Mouse (Mus musculus): ENCODE measurements around the gene Tcf7l1.

Gene Tcf7l1

DNA sequence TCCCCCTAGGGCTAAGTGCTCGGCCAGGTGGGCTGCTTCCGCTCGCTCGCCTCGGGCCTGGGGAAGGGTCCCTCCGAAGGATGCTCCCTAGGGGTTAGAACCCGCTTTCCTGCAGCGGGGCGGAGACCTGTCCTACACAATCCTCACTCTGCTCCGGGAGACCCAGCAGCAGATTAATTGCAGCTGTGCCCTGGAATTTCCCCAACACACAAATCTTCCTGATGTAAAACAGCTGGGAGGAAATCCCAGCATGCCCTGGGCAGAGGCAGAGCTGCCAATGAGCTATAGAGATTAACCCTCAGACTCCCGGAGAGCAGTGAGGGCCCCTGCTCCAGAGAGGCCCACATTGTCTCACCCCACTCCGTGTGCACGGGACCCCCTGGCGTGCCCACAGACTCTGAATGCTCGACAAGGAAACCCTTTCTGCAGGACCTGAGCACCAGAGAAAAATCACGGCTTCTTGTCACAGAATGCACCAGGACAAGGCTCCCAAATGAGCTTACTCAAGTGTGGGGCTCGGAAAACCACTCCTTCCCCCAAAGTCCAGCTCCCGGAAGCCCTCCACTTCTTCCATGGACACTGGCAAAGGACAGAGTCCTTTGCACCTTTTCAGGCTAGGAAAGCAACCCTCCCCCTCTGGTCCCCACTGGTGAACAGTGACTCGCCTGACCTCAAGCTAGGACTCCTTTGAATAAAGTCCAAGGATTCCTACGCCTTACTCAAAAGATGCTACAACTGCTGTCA lies 133.6 kb downstream of the Tcf7l1 start:
- no peak for DNase-seq

GRCm38 (mm10) chr6:72654355-72654754 lies 134.7 kb downstream of the Tcf7l1 start:
- no peak for DNase-seq

GRCm38 (mm10) chr6:72653419-72653818 lies 135.6 kb downstream of the Tcf7l1 start:
- no peak for DNase-seq

DNA sequence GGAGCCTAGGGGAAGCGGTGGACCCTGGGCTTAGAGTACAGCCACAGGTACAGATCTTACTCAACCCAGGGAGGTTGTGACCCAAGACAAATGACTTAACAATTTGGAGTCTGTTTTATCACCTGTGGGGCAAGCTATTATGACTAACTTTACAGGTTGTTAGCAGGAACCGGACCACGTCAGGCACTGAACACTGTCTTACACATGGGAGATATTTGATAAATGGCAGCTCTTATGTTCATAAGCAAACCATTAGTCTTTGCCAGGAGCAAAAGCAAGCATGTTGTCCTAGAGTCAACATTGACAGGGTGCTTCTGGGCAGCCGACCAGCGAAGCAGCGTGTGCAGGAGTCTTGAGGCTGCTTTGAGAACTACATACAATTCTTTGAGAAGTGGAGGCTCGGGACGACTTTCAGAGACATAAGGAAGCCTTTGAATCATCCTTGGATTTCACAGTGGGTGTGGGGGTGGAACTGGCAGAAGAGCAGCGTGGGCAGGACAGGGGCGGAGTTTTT lies 138.7 kb downstream of the Tcf7l1 start:
- peak; percentile 87 for DNase-seq

DNA sequence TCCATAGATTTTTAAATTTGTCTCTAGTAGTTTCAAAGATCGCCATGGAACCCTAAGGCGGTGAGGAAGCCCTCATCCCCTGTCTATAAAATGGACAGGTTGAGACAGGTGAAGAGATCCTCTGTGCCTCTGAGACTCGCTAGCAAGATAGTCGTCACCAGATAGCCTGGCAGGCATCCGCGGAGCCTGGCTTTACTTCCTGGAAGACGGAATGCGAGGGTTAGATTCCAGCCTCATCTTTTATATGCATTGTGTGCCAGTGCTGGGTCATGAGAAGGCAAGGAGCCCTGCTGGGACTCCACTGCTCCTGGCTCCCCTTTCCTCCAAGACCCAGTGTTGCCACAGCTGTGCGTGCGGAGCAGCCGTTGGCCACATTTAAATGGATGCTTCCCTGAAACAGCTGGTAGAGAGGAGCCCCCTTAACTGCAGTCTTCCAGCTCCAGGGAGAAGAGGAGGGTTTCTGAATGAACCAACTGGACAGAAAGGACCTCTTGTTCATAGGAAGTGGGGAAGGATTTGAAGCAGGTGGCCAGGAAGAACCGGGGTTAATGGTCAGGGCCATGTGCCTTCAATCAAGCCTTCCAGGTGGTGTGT lies 141.0 kb downstream of the Tcf7l1 start:
- DNase-seq: no peak

DNA sequence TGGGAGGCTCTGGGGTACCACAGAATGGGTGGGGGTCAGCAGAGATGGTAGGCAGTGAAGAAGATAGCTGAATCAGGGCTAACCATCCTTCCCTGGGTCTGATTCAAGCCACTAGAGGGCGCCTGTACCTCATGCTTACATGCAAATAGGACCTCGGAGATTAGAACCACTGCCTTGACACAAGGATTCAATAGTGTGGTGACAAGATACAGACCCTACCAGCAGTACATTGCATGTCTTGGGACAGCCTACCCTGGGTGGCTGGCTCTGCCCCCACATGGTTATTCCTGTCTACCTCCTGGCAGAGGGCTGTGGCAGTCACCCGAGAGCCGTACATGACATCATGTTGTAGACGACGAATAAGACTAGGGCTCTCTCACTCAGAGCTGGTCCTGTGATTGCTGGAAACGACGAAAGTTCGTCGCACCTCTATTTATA lies 141.7 kb downstream of the Tcf7l1 start:
- DNase-seq: peak; percentile 66

DNA sequence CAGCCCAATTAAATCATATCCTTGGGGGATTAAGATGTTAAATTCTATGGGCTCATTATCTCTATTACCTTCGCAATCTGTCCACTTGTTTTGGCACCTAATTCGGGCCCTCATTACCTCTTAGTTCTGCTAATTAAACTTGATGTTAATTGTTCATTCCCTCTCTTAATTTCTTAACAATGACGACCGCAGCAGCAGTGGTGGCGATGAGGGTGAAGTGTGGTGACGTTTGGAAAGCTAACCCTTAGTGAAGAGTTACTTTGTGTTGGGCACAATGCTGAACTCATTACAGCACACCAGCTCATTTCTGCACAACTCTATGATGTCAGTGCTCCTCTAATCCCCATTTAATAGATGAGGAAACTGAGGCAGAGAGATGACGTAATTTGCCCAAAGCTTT lies 143.7 kb downstream of the Tcf7l1 start:
- no peak for DNase-seq

- no peak for DNase-seq
These were observed 144.5 kb downstream of the Tcf7l1 start for GRCm38 (mm10) chr6:72644576-72644975.

GRCm38 (mm10) chr6:72641218-72641954 lies 147.7 kb downstream of the Tcf7l1 start:
- DNase-seq: no peak

GRCm38 (mm10) chr6:72636940-72637339 lies 152.1 kb downstream of the Tcf7l1 start:
- DNase-seq: no peak

- peak; percentile 35 for DNase-seq
These were observed 153.2 kb downstream of the Tcf7l1 start for GRCm38 (mm10) chr6:72635760-72636431.

GRCm38 (mm10) chr6:72634311-72634710 lies 154.7 kb downstream of the Tcf7l1 start:
- DNase-seq: no peak

DNA sequence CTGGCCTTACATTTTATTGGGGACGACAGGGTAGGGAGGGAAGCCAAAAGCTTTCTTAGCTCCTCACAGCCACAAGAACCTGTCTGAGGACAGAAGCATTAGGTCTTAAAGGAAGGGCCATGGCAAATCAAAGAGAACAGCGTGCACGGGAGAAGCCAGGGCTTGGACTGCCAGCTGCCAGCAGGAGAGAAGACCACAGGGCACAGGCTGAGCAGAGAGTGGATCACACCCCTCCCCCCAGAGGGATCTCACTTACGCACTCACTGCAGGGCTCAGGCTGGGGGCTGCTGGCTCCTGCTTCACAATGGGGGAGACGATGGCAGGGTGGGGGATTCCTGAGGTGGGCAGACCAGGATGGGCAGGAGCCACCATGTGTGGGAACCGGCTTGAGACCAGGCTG lies 157.4 kb downstream of the Tcf7l1 start:
- DNase-seq: no peak

GRCm38 (mm10) chr6:72630961-72631360 lies 158.1 kb downstream of the Tcf7l1 start:
- no peak for DNase-seq

DNA sequence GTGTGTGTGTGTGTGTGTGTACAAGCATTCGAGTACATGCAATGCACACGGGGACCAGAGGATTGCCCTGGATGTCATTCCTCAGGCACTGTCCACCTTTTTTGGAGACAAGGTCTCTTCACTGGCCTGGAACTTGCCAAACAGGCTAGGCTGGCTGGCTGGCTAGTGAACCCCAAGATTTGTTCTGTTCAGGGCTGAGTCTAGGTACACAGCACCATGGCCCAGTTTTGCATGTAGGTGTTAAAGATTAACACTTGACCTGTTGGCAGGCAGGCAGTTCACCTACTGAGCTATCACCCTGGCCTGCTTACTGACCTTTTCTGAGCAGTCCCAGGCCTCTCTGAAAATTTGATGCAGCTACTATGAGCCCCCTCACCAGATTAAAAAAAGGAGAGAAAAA lies 158.7 kb downstream of the Tcf7l1 start:
- no peak for DNase-seq

- DNase-seq: no peak
These were observed 161.8 kb downstream of the Tcf7l1 start for GRCm38 (mm10) chr6:72627276-72627675.

DNA sequence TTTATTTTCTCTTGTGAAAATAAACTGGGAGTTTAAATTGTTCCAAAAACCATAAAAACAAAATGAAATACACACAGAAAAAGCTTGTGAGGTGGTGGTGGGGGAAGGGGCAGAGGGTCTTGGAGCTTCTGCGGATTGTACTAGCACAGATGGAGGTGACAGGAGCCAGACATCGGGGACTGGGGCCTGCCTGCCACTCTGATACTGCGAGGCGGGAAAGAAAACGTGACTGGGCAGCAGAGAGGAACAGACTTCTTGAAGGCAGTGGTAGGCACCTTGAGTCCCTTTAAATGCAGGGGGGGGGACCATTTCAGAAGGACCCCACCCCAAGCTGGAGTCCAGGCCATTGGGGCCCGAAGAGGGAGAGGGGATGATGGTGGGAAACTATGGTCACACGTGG lies 162.7 kb downstream of the Tcf7l1 start:
- DNase-seq: no peak

DNA sequence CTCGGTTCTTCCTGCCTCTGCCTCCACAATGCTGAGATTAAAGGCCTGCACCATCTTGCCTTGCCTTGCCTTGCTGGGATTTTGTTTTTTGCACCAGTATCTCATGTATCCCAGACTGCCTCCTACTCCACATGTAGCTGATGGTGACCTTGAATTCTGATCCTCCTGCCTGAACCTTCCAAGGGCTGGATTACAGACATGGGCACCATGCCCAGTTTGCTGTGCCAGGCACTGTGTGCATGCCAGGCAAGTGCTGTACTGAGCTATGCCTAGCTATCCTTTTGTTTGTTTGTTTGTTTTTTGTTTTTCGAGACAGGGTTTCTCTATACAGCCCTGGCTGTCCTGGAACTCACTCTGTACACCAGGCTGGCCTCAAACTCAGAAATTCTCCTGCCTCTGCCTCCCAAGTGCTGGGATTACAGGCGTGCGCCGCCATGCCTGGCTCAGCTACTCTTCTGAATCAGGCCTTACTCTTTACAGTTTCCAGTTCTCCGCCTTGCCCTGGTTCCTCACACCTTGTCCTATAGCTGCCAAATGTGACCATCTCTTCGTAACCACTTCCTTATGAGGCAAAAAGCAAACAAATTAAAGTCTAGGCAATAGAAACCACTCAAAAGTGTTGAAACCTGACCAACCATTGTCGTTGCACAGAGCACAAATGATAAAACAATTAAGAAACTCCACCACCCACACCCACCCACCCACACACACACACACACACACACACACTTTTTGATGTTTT lies 165.2 kb downstream of the Tcf7l1 start:
- no peak for DNase-seq

DNA sequence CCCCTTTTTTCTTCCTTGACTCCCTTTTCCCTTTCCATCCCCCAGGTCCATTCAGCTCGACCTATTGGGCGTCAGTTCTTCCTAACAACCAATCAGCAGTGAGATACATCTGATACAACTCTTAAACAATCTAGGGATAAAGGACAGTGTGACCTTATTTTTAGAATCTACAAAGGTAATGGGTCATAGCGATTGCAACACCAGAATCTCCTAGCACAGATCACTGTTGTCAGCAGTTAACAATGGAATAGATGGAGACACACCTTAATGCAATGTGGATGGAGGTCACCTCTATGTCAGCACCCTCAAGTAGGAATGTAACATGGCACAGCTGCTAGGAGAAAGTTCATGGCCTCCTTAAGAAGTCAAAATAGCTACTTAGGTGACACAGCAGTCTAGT lies 166.1 kb downstream of the Tcf7l1 start:
- no peak for DNase-seq

- DNase-seq: no peak
These were observed 168.1 kb downstream of the Tcf7l1 start for GRCm38 (mm10) chr6:72620920-72621319.

- DNase-seq: no peak
These were observed 169.1 kb downstream of the Tcf7l1 start for GRCm38 (mm10) chr6:72619734-72620532.

Data from right cerebral cortex, adult 18-20 months (tissue).